Mouse (Mus musculus) leukemia stem cell, adult 10-12 weeks (primary cell): ENCODE results near the gene Gm38119. TPM values are rescaled to one million over a fixed set of nuclear protein-coding genes. Genes with fewer than 3 reads are reported as not detected.

Experiments used
- polyA plus RNA-seq: library from polyadenylated mRNA; stranded (reverse); fragments of >175 nt; gene quantifications from 2 replicates; pipeline ENCODE4 v1.2.3, GENCODE M21; 2012; ENCODE audit warnings: low replicate concordance

Gm38119 gene
- not detected in 2 replicates for polyA plus RNA-seq

DNA sequence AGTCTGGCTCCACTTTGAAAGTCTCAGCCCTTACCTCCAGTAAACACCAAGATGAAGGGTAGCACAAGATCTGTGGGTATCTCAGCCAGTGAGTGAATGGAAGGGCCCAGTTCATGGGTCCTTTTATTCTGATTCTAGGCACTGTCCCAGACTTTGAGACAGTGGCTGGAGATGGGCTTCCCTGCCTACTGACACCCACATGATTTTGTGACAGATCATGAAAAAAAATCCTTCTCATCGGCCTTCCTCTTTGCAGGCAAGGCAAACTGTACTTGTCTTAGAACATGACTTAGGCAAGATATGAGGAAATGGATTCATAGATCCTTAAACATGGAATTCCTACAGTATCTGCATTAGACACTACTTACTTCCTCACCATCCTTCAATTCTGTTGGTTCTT is at the start of gene Gm38119:
Gene Gm38119, minus strand, starts transcription at position 101 of the 400 bp plus-strand sequence.

DNA sequence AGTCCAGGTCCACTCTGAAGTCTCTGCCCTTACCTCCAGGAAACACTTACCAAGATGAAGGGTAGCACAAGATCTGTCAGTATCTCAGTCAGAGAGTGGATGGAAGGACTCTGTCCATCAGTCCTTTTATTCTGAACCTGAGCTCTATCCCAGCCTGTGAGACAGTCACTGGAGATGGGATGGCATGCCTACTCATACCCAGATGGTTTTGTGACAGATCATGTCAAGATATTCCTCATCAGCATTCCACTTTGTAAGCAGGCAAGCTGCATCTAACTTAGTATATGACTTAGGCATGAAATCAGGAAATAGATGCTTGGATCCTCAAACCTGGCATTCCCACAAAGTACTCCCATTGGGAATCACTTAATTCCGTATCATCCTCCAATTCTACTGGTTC is 39.9 kb upstream of the Gm38119 start, which contains the start of gene Lce1i:
Gene Lce1i, minus strand, starts transcription at position 101 of the 400 bp plus-strand sequence.

DNA sequence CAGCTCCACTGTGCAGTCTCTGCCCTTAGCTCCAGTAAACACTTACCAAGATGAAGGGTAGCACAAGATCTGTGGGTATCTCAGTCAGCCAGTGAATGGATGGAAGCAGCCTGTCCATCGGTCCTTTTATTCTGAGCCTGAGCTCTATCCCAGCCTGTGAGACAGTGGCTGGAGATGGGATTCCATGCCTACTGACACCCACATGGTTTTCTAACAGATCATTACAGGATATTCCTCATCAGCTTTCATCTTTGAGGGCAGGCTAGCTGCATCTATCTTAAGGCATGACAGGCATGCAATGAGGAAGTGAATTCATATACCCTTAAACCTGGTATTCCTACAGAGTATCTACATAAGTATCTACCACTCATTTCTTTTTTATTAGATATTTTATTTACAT is 26.1 kb upstream of the Gm38119 start, which contains the start of gene Lce1h:
Gene Lce1h, minus strand, starts transcription at position 101 of the 400 bp plus-strand sequence.

DNA sequence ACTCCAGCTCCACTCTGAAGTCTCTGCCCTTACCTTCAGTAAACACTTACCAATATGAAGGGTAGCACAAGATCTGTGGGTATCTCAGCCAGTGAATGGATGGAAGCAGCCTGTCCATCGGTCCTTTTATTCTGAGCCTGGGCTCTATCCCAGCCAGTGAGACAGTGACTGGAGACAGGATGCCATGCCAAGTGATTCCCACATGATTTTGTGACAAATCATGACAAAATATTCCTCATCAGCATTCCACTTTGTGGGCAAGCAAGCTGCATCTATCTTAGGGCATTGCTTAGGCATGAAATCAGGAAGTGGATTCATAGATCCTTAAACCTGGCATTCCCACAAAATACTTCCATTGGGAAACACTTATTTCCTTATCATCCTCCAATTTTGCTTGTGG is 13.3 kb upstream of the Gm38119 start, which contains the start of gene Lce1g:
Gene Lce1g, minus strand, starts transcription at position 101 of the 400 bp plus-strand sequence.

DNA sequence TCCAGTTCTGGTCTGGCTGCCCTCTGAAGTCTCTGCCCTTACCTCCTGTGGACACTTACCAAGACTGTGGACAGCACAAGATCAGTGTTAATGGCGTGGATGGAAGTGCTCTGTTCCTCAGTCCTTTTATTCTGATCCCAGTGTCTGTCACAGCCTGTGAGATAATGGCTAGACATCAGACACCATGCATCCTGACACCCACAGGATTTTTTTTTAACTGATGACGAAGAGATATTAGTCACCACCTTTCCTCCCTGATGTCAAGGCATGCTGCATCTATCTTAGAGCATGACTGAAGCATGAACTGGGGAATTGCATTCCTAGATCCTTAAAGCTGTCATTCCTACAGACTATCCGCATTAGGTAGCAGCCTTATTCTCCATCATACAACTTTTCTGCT is 18.6 kb downstream of the Gm38119 start, which contains the start of gene Lce1f:
Gene Lce1f, minus strand, starts transcription at position 101 of the 400 bp plus-strand sequence.

DNA sequence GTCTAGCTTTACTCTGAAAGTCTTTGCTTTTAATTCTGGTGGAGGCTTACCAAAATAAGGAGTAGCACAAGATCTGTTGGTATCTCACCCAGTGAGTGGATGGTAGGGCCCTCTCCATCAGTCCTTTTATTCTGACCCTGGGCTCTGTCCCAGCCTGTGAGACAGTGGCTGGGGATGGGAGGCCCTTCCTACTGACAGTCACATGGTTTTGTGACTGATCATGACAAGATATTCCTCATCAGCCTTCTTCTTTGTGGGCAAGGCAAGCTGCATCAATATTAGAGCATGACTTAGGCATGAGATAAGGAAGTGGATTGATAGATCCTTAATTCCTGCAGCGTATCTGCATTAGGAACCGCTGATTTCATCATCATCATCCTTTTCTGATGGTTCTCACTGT is 29.9 kb downstream of the Gm38119 start, which contains the start of gene Lce1e:
Gene Lce1e, minus strand, starts transcription at position 101 of the 400 bp plus-strand sequence.

Other genes with a start within 250 kb of the Gm38119 start
- not detected in 2 replicates for gene Sprr4, start 238.6 kb downstream of the Gm38119 start, polyA plus RNA-seq
- gene 2310046K23Rik, start 204.6 kb downstream of the Gm38119 start, polyA plus RNA-seq: not detected in 2 replicates
- gene Ivl, start 165.4 kb downstream of the Gm38119 start, polyA plus RNA-seq: not detected in 2 replicates
- not detected in 2 replicates for gene Smcp, start 150.1 kb downstream of the Gm38119 start, polyA plus RNA-seq
- not detected in 2 replicates for gene 2210017I01Rik, start 131.6 kb downstream of the Gm38119 start, polyA plus RNA-seq
- not detected in 2 replicates for gene Lce6a, start 117.4 kb downstream of the Gm38119 start, polyA plus RNA-seq
- not detected in 2 replicates for gene Lce1a1, start 90.8 kb downstream of the Gm38119 start, polyA plus RNA-seq
- gene Lce1b, start 82.2 kb downstream of the Gm38119 start, polyA plus RNA-seq: not detected in 2 replicates
- not detected in 2 replicates for gene Lce1a2, start 68.8 kb downstream of the Gm38119 start, polyA plus RNA-seq
- not detected in 2 replicates for gene Lce1c, start 59.8 kb downstream of the Gm38119 start, polyA plus RNA-seq
- not detected in 2 replicates for gene Lce1d, start 51.9 kb downstream of the Gm38119 start, polyA plus RNA-seq
- gene Lce1e, start 30.0 kb downstream of the Gm38119 start, polyA plus RNA-seq: not detected in 2 replicates
- gene Lce1f, start 18.7 kb downstream of the Gm38119 start, polyA plus RNA-seq: not detected in 2 replicates
- not detected in 2 replicates for gene Lce1g, start 13.2 kb upstream of the Gm38119 start, polyA plus RNA-seq
- gene Lce1h, start 26.0 kb upstream of the Gm38119 start, polyA plus RNA-seq: not detected in 2 replicates
- gene Lce1i, start 39.8 kb upstream of the Gm38119 start, polyA plus RNA-seq: not detected in 2 replicates
- not detected in 2 replicates for gene Lce1j, start 51.4 kb upstream of the Gm38119 start, polyA plus RNA-seq
- not detected in 2 replicates for gene Lce1k, start 68.8 kb upstream of the Gm38119 start, polyA plus RNA-seq
- not detected in 2 replicates for gene Kprp, start 88.2 kb upstream of the Gm38119 start, polyA plus RNA-seq
- not detected in 2 replicates for gene Lce1l, start 112.2 kb upstream of the Gm38119 start, polyA plus RNA-seq
- gene 2310050C09Rik, start 131.1 kb upstream of the Gm38119 start, polyA plus RNA-seq: not detected in 2 replicates
- gene Lce3a, start 187.1 kb upstream of the Gm38119 start, polyA plus RNA-seq: not detected in 2 replicates
- gene Lce3b, start 193.9 kb upstream of the Gm38119 start, polyA plus RNA-seq: not detected in 2 replicates
- gene Lce3c, start 205.4 kb upstream of the Gm38119 start, polyA plus RNA-seq: not detected in 2 replicates
- not detected in 2 replicates for gene Lce3d, start 218.3 kb upstream of the Gm38119 start, polyA plus RNA-seq
- not detected in 2 replicates for gene Lce3e, start 228.0 kb upstream of the Gm38119 start, polyA plus RNA-seq